Mouse (Mus musculus): ENCODE data around the gene Apbb1ip. TPM values are rescaled to one million over a fixed set of nuclear protein-coding genes. Genes with fewer than 3 reads are reported as not detected.
A peak's percentile ranks its signal among the peaks of the same experiment; 100 is the strongest.

Gene Apbb1ip
- 2.2 and 2.3 TPM in 2 replicates for polyA plus RNA-seq (2015; fragmentation: Nextera tagmentation; extraction: Ambion mirVana)

GRCm38 (mm10) chr2:22773549-22774180 is at the start of gene Apbb1ip:
TSS of gene Apbb1ip (plus strand) at chr2:22774094.
- Histone ChIP-seq H3K36me3 (ENCODE audit: control insufficient read depth, insufficient read depth, low read length) (no peaks in the 10 kb centered on the region), H3K4me3 (replicated peaks; ENCODE audit: low read length) (peak within 1 kb of the TSS; percentile 45), H3K27me3 (ENCODE audit: control insufficient read depth, insufficient read depth, low read length) (no peaks in the 10 kb centered on the region; the same call in 1 of the 2 replicates), H3K4me2 (ENCODE audit: low read depth, low read length) (peak within 1 kb of the TSS; percentile 80), H3K9ac (ENCODE audit: low read length) (peak within 1 kb of the TSS; percentile 60), H3K4me1 (ENCODE audit: control insufficient read depth, insufficient read depth, low read length) (peaks cover 9% of the 10 kb centered on the region), H3K9me3 (replicated peaks; ENCODE audit: control insufficient read depth, low read length) (no peaks in the 10 kb centered on the region), H3K27ac (ENCODE audit: low read length) (peak within 1 kb of the TSS; percentile 57; the same call in 1 of the 2 replicates)
- WGBS: 30% methylated on average over 9 of the region's 9 CpGs
- ATAC-seq (ENCODE audit: insufficient read depth, low FRiP score): peak; percentile 50

- H3K4me2 ChIP-seq (ENCODE audit: low read depth, low read length): no peak overlapping the region
- no peak overlapping the region for H3K9ac ChIP-seq (ENCODE audit: low read length)
- H3K4me1 ChIP-seq (ENCODE audit: control insufficient read depth, insufficient read depth, low read length): no peaks in the 10 kb centered on the region
- no peak for ATAC-seq (ENCODE audit: insufficient read depth, low FRiP score)
- H3K9me3 ChIP-seq (replicated peaks; ENCODE audit: control insufficient read depth, low read length): no peaks in the 10 kb centered on the region
- no peaks in the 10 kb centered on the region for H3K36me3 ChIP-seq (ENCODE audit: control insufficient read depth, insufficient read depth, low read length)
- H3K27me3 ChIP-seq (ENCODE audit: control insufficient read depth, insufficient read depth, low read length): no peaks in the 10 kb centered on the region
- H3K4me3 ChIP-seq (replicated peaks; ENCODE audit: low read length): no peak overlapping the region
- WGBS: 61% methylated on average over 1 of the region's 1 CpGs
- H3K27ac ChIP-seq (ENCODE audit: low read length): no peak overlapping the region
These were observed 46.8 kb upstream of the Apbb1ip start for GRCm38 (mm10) chr2:22727113-22727512.

- Histone ChIP-seq H3K36me3 (ENCODE audit: control insufficient read depth, insufficient read depth, low read length) (no peaks in the 10 kb centered on the region), H3K27ac (ENCODE audit: low read length) (no peak overlapping the region), H3K4me3 (replicated peaks; ENCODE audit: low read length) (no peak overlapping the region), H3K27me3 (ENCODE audit: control insufficient read depth, insufficient read depth, low read length) (no peaks in the 10 kb centered on the region), H3K4me2 (ENCODE audit: low read depth, low read length) (no peak overlapping the region), H3K4me1 (ENCODE audit: control insufficient read depth, insufficient read depth, low read length) (no peaks in the 10 kb centered on the region), H3K9ac (ENCODE audit: low read length) (no peak overlapping the region), H3K9me3 (replicated peaks; ENCODE audit: control insufficient read depth, low read length) (no peaks in the 10 kb centered on the region)
- ATAC-seq (ENCODE audit: insufficient read depth, low FRiP score): no peak
- 73% methylated on average over 2 of the region's 2 CpGs for WGBS
These were observed 37.8 kb upstream of the Apbb1ip start for GRCm38 (mm10) chr2:22736134-22736533.

GRCm38 (mm10) chr2:22739369-22739768 is 34.5 kb upstream of the Apbb1ip start:
- ATAC-seq (ENCODE audit: insufficient read depth, low FRiP score): no peak
- no peak overlapping the region for H3K4me2 ChIP-seq (ENCODE audit: low read depth, low read length)
- WGBS: 58% methylated on average over 1 of the region's 1 CpGs

GRCm38 (mm10) chr2:22740441-22740840 is 33.5 kb upstream of the Apbb1ip start:
- 75% methylated on average over 1 of the region's 1 CpGs for WGBS

More at GRCm38 (mm10) chr2:22739369-22739768, 34.5 kb upstream of the Apbb1ip start:
- H3K27ac ChIP-seq (ENCODE audit: low read length): no peak overlapping the region
- H3K9me3 ChIP-seq (replicated peaks; ENCODE audit: control insufficient read depth, low read length): no peaks in the 10 kb centered on the region
- no peaks in the 10 kb centered on the region for H3K4me1 ChIP-seq (ENCODE audit: control insufficient read depth, insufficient read depth, low read length)
- no peaks in the 10 kb centered on the region for H3K27me3 ChIP-seq (ENCODE audit: control insufficient read depth, insufficient read depth, low read length)
- H3K9ac ChIP-seq (ENCODE audit: low read length): no peak overlapping the region
- H3K36me3 ChIP-seq (ENCODE audit: control insufficient read depth, insufficient read depth, low read length): no peaks in the 10 kb centered on the region
- H3K4me3 ChIP-seq (replicated peaks; ENCODE audit: low read length): no peak overlapping the region

GRCm38 (mm10) chr2:22741222-22741621 is 32.7 kb upstream of the Apbb1ip start:
- 59% methylated on average over 3 of the region's 3 CpGs for WGBS
- Histone ChIP-seq H3K4me2 (ENCODE audit: low read depth, low read length) (no peak overlapping the region), H3K9ac (ENCODE audit: low read length) (no peak overlapping the region), H3K36me3 (ENCODE audit: control insufficient read depth, insufficient read depth, low read length) (no peaks in the 10 kb centered on the region), H3K4me3 (replicated peaks; ENCODE audit: low read length) (no peak overlapping the region), H3K27me3 (ENCODE audit: control insufficient read depth, insufficient read depth, low read length) (no peaks in the 10 kb centered on the region), H3K9me3 (replicated peaks; ENCODE audit: control insufficient read depth, low read length) (no peaks in the 10 kb centered on the region), H3K27ac (ENCODE audit: low read length) (no peak overlapping the region), H3K4me1 (ENCODE audit: control insufficient read depth, insufficient read depth, low read length) (no peaks in the 10 kb centered on the region)
- ATAC-seq (ENCODE audit: insufficient read depth, low FRiP score): no peak

More at GRCm38 (mm10) chr2:22740441-22740840, 33.5 kb upstream of the Apbb1ip start:
- no peak overlapping the region for H3K4me3 ChIP-seq (replicated peaks; ENCODE audit: low read length)
- H3K27ac ChIP-seq (ENCODE audit: low read length): no peak overlapping the region
- H3K36me3 ChIP-seq (ENCODE audit: control insufficient read depth, insufficient read depth, low read length): no peaks in the 10 kb centered on the region
- H3K9me3 ChIP-seq (replicated peaks; ENCODE audit: control insufficient read depth, low read length): no peaks in the 10 kb centered on the region
- H3K4me1 ChIP-seq (ENCODE audit: control insufficient read depth, insufficient read depth, low read length): no peaks in the 10 kb centered on the region
- no peak overlapping the region for H3K4me2 ChIP-seq (ENCODE audit: low read depth, low read length)
- H3K9ac ChIP-seq (ENCODE audit: low read length): no peak overlapping the region
- no peak for ATAC-seq (ENCODE audit: insufficient read depth, low FRiP score)
- H3K27me3 ChIP-seq (ENCODE audit: control insufficient read depth, insufficient read depth, low read length): no peaks in the 10 kb centered on the region

GRCm38 (mm10) chr2:22744121-22744761 is 29.7 kb upstream of the Apbb1ip start:
- Histone ChIP-seq H3K27ac (ENCODE audit: low read length) (no peak overlapping the region), H3K9ac (ENCODE audit: low read length) (no peak overlapping the region), H3K36me3 (ENCODE audit: control insufficient read depth, insufficient read depth, low read length) (no peaks in the 10 kb centered on the region), H3K9me3 (replicated peaks; ENCODE audit: control insufficient read depth, low read length) (no peaks in the 10 kb centered on the region), H3K4me3 (replicated peaks; ENCODE audit: low read length) (no peak overlapping the region), H3K4me1 (ENCODE audit: control insufficient read depth, insufficient read depth, low read length) (no peaks in the 10 kb centered on the region), H3K27me3 (ENCODE audit: control insufficient read depth, insufficient read depth, low read length) (no peaks in the 10 kb centered on the region), H3K4me2 (ENCODE audit: low read depth, low read length) (no peak overlapping the region)
- no peak for ATAC-seq (ENCODE audit: insufficient read depth, low FRiP score)
- 0% methylated on average over 20 of the region's 38 CpGs for WGBS

GRCm38 (mm10) chr2:22744876-22745275 is 29.0 kb upstream of the Apbb1ip start:
- no peak for ATAC-seq (ENCODE audit: insufficient read depth, low FRiP score)
- WGBS: 4% methylated on average over 19 of the region's 19 CpGs
- H3K27ac ChIP-seq (ENCODE audit: low read length): no peak overlapping the region

GRCm38 (mm10) chr2:22746785-22747184 is 27.1 kb upstream of the Apbb1ip start:
- ATAC-seq (ENCODE audit: insufficient read depth, low FRiP score): no peak
- H3K4me1 ChIP-seq (ENCODE audit: control insufficient read depth, insufficient read depth, low read length): no peaks in the 10 kb centered on the region
- H3K4me2 ChIP-seq (ENCODE audit: low read depth, low read length): no peak overlapping the region
- no peaks in the 10 kb centered on the region for H3K27me3 ChIP-seq (ENCODE audit: control insufficient read depth, insufficient read depth, low read length)
- H3K27ac ChIP-seq (ENCODE audit: low read length): no peak overlapping the region
- H3K36me3 ChIP-seq (ENCODE audit: control insufficient read depth, insufficient read depth, low read length): no peaks in the 10 kb centered on the region
- H3K9ac ChIP-seq (ENCODE audit: low read length): no peak overlapping the region
- H3K9me3 ChIP-seq (replicated peaks; ENCODE audit: control insufficient read depth, low read length): no peaks in the 10 kb centered on the region
- no peak overlapping the region for H3K4me3 ChIP-seq (replicated peaks; ENCODE audit: low read length)

More at GRCm38 (mm10) chr2:22744876-22745275, 29.0 kb upstream of the Apbb1ip start:
- H3K4me2 ChIP-seq (ENCODE audit: low read depth, low read length): no peak overlapping the region
- H3K4me1 ChIP-seq (ENCODE audit: control insufficient read depth, insufficient read depth, low read length): no peaks in the 10 kb centered on the region
- H3K27me3 ChIP-seq (ENCODE audit: control insufficient read depth, insufficient read depth, low read length): no peaks in the 10 kb centered on the region
- H3K4me3 ChIP-seq (replicated peaks; ENCODE audit: low read length): no peak overlapping the region
- no peaks in the 10 kb centered on the region for H3K9me3 ChIP-seq (replicated peaks; ENCODE audit: control insufficient read depth, low read length)
- no peak overlapping the region for H3K9ac ChIP-seq (ENCODE audit: low read length)
- H3K36me3 ChIP-seq (ENCODE audit: control insufficient read depth, insufficient read depth, low read length): no peaks in the 10 kb centered on the region
